10 mouse cellular contexts compared by ENCODE assay signal in the genomic region with DNA sequence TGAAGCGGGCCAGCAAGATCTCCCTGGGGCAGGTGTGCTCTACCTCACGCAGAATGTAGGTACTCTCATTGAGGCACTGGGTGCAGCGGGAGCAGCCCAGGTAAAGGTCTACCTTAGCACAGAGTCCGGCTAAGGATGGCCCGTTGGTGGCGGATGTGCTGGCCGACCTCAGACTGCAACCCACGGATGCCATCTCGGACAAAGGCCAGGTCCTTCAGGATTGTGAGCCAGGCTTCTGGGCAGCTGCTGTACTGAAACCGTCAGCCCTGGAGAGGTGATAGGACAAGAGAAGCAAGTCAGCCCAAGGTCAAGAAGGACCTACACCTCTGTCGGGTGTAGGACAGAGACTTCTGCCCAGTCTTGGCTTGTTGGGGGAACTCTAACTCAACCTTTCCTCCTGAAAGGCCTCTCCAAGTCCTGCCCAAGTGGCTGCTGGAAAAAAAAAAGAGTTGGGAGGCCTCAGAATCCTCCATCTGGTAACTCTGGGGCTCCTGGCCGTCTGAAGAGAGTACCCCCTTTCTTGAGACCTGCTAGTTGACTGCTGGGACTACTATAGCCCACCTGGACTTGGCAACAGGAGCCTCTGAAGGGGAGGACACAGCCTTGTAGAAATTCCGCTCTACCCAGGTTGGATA. TPM values are rescaled to one million over a fixed set of nuclear protein-coding genes. Genes with fewer than 3 reads are reported as not detected.
A peak's percentile ranks its signal among the peaks of the same experiment; 100 is the strongest.
DNase-seq lines count a peak whose midpoint lies in the region; ATAC-seq lines count a peak whose summit lies in the region.
"Had no signal": no experiment of that assay in that cellular context is flagged by ENCODE, and none has a peak within 500 bp of the region (broad histone marks: within the 10 kb centered on the region; RNA-seq: fewer than 3 reads in every experiment).

No protein-coding gene starts in this region.

- no peaks in the 10 kb centered on the region for H3K27me3 ChIP-seq in hindbrain, embryonic 10.5 days (ENCODE audit: insufficient read depth, poor library complexity, severe bottlenecking)
- H3K27me3 ChIP-seq in hindbrain, embryonic 14.5 days (ENCODE audit: control insufficient read depth, insufficient read depth, low read length) = no peaks in the 10 kb centered on the region
- H3K27me3 ChIP-seq in limb, embryonic 11.5 days (ENCODE audit: control insufficient read depth, insufficient read depth, low read length) = no peaks in the 10 kb centered on the region
- no peaks in the 10 kb centered on the region for H3K27me3 ChIP-seq in stomach, embryonic 16.5 days (ENCODE audit: control insufficient read depth, insufficient read depth, low read length)

- peak overlapping the region; percentile 49; the same call in 1 of the 2 replicates for H3K4me3 ChIP-seq in hindbrain, embryonic 10.5 days
- no peak overlapping the region for H3K4me3 ChIP-seq in hindbrain, embryonic 14.5 days (replicated peaks; ENCODE audit: low read length)
- H3K4me3 ChIP-seq in limb, embryonic 11.5 days (ENCODE audit: low read depth, low read length) = no peak overlapping the region
- H3K4me3 ChIP-seq in stomach, embryonic 16.5 days (replicated peaks; ENCODE audit: low read length) = peak overlapping the region; percentile 68

- WGBS in hindbrain, embryonic 10.5 days = 89% methylated on average over 13 of the region's 13 CpGs
- 91% methylated on average over 13 of the region's 13 CpGs for WGBS in hindbrain, embryonic 14.5 days
- WGBS in limb, embryonic 11.5 days = 90% methylated on average over 13 of the region's 13 CpGs
- WGBS in stomach, embryonic 16.5 days = 86% methylated on average over 13 of the region's 13 CpGs

- H3K36me3 ChIP-seq in hindbrain, embryonic 10.5 days = no peaks in the 10 kb centered on the region
- no peaks in the 10 kb centered on the region for H3K36me3 ChIP-seq in hindbrain, embryonic 14.5 days (replicated peaks; ENCODE audit: control insufficient read depth, insufficient read depth)
- no peaks in the 10 kb centered on the region for H3K36me3 ChIP-seq in limb, embryonic 11.5 days (ENCODE audit: control insufficient read depth, insufficient read depth, low read length)
- no peaks in the 10 kb centered on the region for H3K36me3 ChIP-seq in stomach, embryonic 16.5 days (ENCODE audit: control insufficient read depth, insufficient read depth, low read length)

- H3K9ac ChIP-seq in hindbrain, embryonic 14.5 days = no peak overlapping the region
- H3K9ac ChIP-seq in limb, embryonic 11.5 days (ENCODE audit: low read length) = peak overlapping the region; percentile 22; the same call in 1 of the 2 replicates
- peak overlapping the region; percentile 84 for H3K9ac ChIP-seq in stomach, embryonic 16.5 days (ENCODE audit: low read length)

- H3K27ac ChIP-seq in hindbrain, embryonic 10.5 days = no peak overlapping the region
- no peak overlapping the region for H3K27ac ChIP-seq in hindbrain, embryonic 14.5 days
- no peak overlapping the region for H3K27ac ChIP-seq in limb, embryonic 11.5 days (replicated peaks; ENCODE audit: low read depth, low read length)
- H3K27ac ChIP-seq in stomach, embryonic 16.5 days (ENCODE audit: low read length) = no peak overlapping the region

- no peaks in the 10 kb centered on the region for H3K9me3 ChIP-seq in hindbrain, embryonic 10.5 days
- H3K9me3 ChIP-seq in hindbrain, embryonic 14.5 days (ENCODE audit: control insufficient read depth, low read length) = no peaks in the 10 kb centered on the region
- no peaks in the 10 kb centered on the region for H3K9me3 ChIP-seq in limb, embryonic 11.5 days (ENCODE audit: control insufficient read depth, low read length)
- no peaks in the 10 kb centered on the region for H3K9me3 ChIP-seq in stomach, embryonic 16.5 days (replicated peaks; ENCODE audit: control insufficient read depth, low read length)

- ATAC-seq in hindbrain, embryonic 14.5 days (ENCODE audit: low FRiP score) = no peak
- ATAC-seq in limb, embryonic 11.5 days (ENCODE audit: insufficient number of reproducible peaks, low FRiP score, low TSS enrichment, low read depth) = no peak
- ATAC-seq in stomach, embryonic 16.5 days (ENCODE audit: insufficient read depth, low FRiP score) = no peak
- ATAC-seq: hindbrain, embryonic 16.5 days had no signal

- H3K4me1 ChIP-seq in hindbrain, embryonic 10.5 days (replicated peaks) = peaks cover 31% of the 10 kb centered on the region
- H3K4me1 ChIP-seq in hindbrain, embryonic 14.5 days (replicated peaks; ENCODE audit: control insufficient read depth, insufficient read depth, low read length) = no peaks in the 10 kb centered on the region; the same call in 1 of the 2 replicates
- H3K4me1 ChIP-seq in limb, embryonic 11.5 days (ENCODE audit: control insufficient read depth, insufficient read depth, low read length) = 0 out of 2 replicates have a peak, but pooled peaks cover 3% of the 10 kb centered on the region
- peaks cover 4% of the 10 kb centered on the region for H3K4me1 ChIP-seq in stomach, embryonic 16.5 days (ENCODE audit: control insufficient read depth, insufficient read depth, low read length)

- no peak overlapping the region for H3K4me2 ChIP-seq in hindbrain, embryonic 14.5 days (replicated peaks)
- H3K4me2 ChIP-seq in limb, embryonic 11.5 days (ENCODE audit: low read depth, severe bottlenecking) = peak overlapping the region; percentile 65; the same call in 1 of the 2 replicates
- H3K4me2 ChIP-seq in stomach, embryonic 16.5 days (ENCODE audit: low read depth, low read length) = peak overlapping the region; percentile 71

- no peak for DNase-seq in hindbrain, embryonic 10.5 days (ENCODE audit: low spot score)
- no peak for DNase-seq in hindbrain, embryonic 14.5 days (ENCODE audit: low spot score)
- peak; percentile 5 for DNase-seq in thymus, postnatal 0 days (ENCODE audit: low spot score)
- no peak for DNase-seq in thymus, postnatal 25 days
- DNase-seq in limb, embryonic 11.5 days (ENCODE audit: low spot score) = no peak
- DNase-seq in frontal cortex, postnatal 14 days (ENCODE audit: low spot score in 2 of 2) = no peak
- no peak for DNase-seq in cerebellum, adult 11-12 months
- DNase-seq: left cerebral cortex, postnatal 4 days had no signal

RNA-seq across cellular contexts. Expression of a gene that starts 0.9 kb away (rescaled TPM):
- 0.52 and 1.00 TPM in 2 replicates for polyA plus RNA-seq in hindbrain, embryonic 10.5 days (2016; fragmentation: Nextera tagmentation; extraction: Ambion mirVana)
- polyA plus RNA-seq in hindbrain, embryonic 14.5 days (2014; fragmentation: Nextera tagmentation; extraction: Ambion mirVana) = 0.22 and 0.70 TPM in 2 replicates
- polyA plus RNA-seq in thymus, postnatal 0 days (2015; fragmentation: Nextera tagmentation; extraction: Ambion mirVana) = 5.0 TPM in 2 replicates
- polyA plus RNA-seq in limb, embryonic 11.5 days (2014; fragmentation: Nextera tagmentation; extraction: Ambion mirVana) = 0.99 and 1.2 TPM in 2 replicates
- 1.9 and 2.8 TPM in 2 replicates for polyA plus RNA-seq in stomach, embryonic 16.5 days (2015; fragmentation: Nextera tagmentation; extraction: Ambion mirVana)

RNA-seq across cellular contexts. Expression of a gene that starts 21.1 kb away (rescaled TPM):
- 0.26 and 0.32 TPM in 2 replicates for polyA plus RNA-seq in hindbrain, embryonic 10.5 days (2016; fragmentation: Nextera tagmentation; extraction: Ambion mirVana)
- not detected in 2 replicates for polyA plus RNA-seq in hindbrain, embryonic 14.5 days (2014; fragmentation: Nextera tagmentation; extraction: Ambion mirVana)
- 0.39 and 0.54 TPM in 2 replicates for polyA plus RNA-seq in thymus, postnatal 0 days (2015; fragmentation: Nextera tagmentation; extraction: Ambion mirVana)
- 0.17 and 0.69 TPM in 2 replicates for polyA plus RNA-seq in limb, embryonic 11.5 days (2014; fragmentation: Nextera tagmentation; extraction: Ambion mirVana)
- polyA plus RNA-seq in stomach, embryonic 16.5 days (2015; fragmentation: Nextera tagmentation; extraction: Ambion mirVana) = 0.23 and 0.52 TPM in 2 replicates

RNA-seq across cellular contexts. Expression of a gene that starts 27.9 kb away (rescaled TPM):
- polyA plus RNA-seq in hindbrain, embryonic 10.5 days (2016; fragmentation: Nextera tagmentation; extraction: Ambion mirVana) = 0.07 TPM in 1 of 2 replicates, not detected in the other
- 0.29 and 0.48 TPM in 2 replicates for polyA plus RNA-seq in hindbrain, embryonic 14.5 days (2014; fragmentation: Nextera tagmentation; extraction: Ambion mirVana)
- 0.24 and 0.30 TPM in 2 replicates for polyA plus RNA-seq in thymus, postnatal 0 days (2015; fragmentation: Nextera tagmentation; extraction: Ambion mirVana)
- 0.94 and 1.4 TPM in 2 replicates for polyA plus RNA-seq in limb, embryonic 11.5 days (2014; fragmentation: Nextera tagmentation; extraction: Ambion mirVana)
- 0.19 and 0.40 TPM in 2 replicates for polyA plus RNA-seq in stomach, embryonic 16.5 days (2015; fragmentation: Nextera tagmentation; extraction: Ambion mirVana)

RNA-seq across cellular contexts. Expression of a gene that starts 38.3 kb away (rescaled TPM):
- polyA plus RNA-seq in hindbrain, embryonic 10.5 days (2016; fragmentation: Nextera tagmentation; extraction: Ambion mirVana) = not detected in 2 replicates
- not detected in 2 replicates for polyA plus RNA-seq in hindbrain, embryonic 14.5 days (2014; fragmentation: Nextera tagmentation; extraction: Ambion mirVana)
- 0.03 and 0.05 TPM in 2 replicates for polyA plus RNA-seq in thymus, postnatal 0 days (2015; fragmentation: Nextera tagmentation; extraction: Ambion mirVana)
- polyA plus RNA-seq in limb, embryonic 11.5 days (2014; fragmentation: Nextera tagmentation; extraction: Ambion mirVana) = 0.04 TPM in 1 of 2 replicates, not detected in the other
- polyA plus RNA-seq in stomach, embryonic 16.5 days (2015; fragmentation: Nextera tagmentation; extraction: Ambion mirVana) = 0.56 and 0.70 TPM in 2 replicates
- polyA plus RNA-seq: hindbrain, embryonic 16.5 days had no signal

RNA-seq across cellular contexts. Expression of a gene that starts 46.9 kb away (rescaled TPM):
- polyA plus RNA-seq in hindbrain, embryonic 10.5 days (2016; fragmentation: Nextera tagmentation; extraction: Ambion mirVana) = 19.0 and 20.0 TPM in 2 replicates
- polyA plus RNA-seq in hindbrain, embryonic 14.5 days (2014; fragmentation: Nextera tagmentation; extraction: Ambion mirVana) = 16.7 and 18.0 TPM in 2 replicates
- polyA plus RNA-seq in thymus, postnatal 0 days (2015; fragmentation: Nextera tagmentation; extraction: Ambion mirVana) = 11.8 and 14.1 TPM in 2 replicates
- polyA plus RNA-seq in limb, embryonic 11.5 days (2014; fragmentation: Nextera tagmentation; extraction: Ambion mirVana) = 19.7 and 21.3 TPM in 2 replicates
- 11.8 and 12.5 TPM in 2 replicates for polyA plus RNA-seq in stomach, embryonic 16.5 days (2015; fragmentation: Nextera tagmentation; extraction: Ambion mirVana)

Comparison
In these comparisons a context has a peak if more than half of its experiments do, and no peak if none do; other contexts are left out.
1. H3K4me3 ChIP-seq: peak in hindbrain, embryonic 10.5 days (single experiment) and stomach, embryonic 16.5 days (single experiment); none in hindbrain, embryonic 14.5 days (single experiment) and limb, embryonic 11.5 days (single experiment).